Mouse (Mus musculus) liver, embryonic 14.5 days (tissue): ENCODE data around the gene Med13l. TPM values are rescaled to one million over a fixed set of nuclear protein-coding genes. Genes with fewer than 3 reads are reported as not detected.
A peak's percentile ranks its signal among the peaks of the same experiment; 100 is the strongest.

ENCODE experiments used
- ATAC-seq: fragments of 200-750 bp; cut with Nextera tagmentation; 2 replicates; pipeline ENCODE4 v1.8.0; 2017; ENCODE audit warnings: moderate number of reproducible peaks, mild to moderate bottlenecking, moderate library complexity; ENCODE audit not compliant: insufficient read depth
- DNase-seq, 3 experiments: peaks; one replicate each; pipeline ENCODE4 v3.0.0-alpha.2; 2012 to 2013; ENCODE audit warnings: low read depth in 3 of 3, low spot score in 3 of 3
- H3K27ac ChIP-seq: fragments of 300-500 bp; sonication (generic); 2 replicates; pipeline ENCODE4 v1.5.1; 2014; ENCODE audit warnings: moderate library complexity, mild to moderate bottlenecking, control low read depth, inconsistent platforms
- H3K27me3 ChIP-seq: fragments of 300-500 bp; sonication (generic); 2 replicates; pipeline ENCODE4 v1.6.1; 2014; ENCODE audit warnings: mild to moderate bottlenecking, low read length, moderate library complexity; ENCODE audit not compliant: control insufficient read depth, insufficient read depth
- H3K36me3 ChIP-seq: fragments of 300-500 bp; sonication (generic); replicated peaks from 2 replicates; pipeline ENCODE4 v1.6.1; 2014; ENCODE audit warnings: low read depth; ENCODE audit not compliant: control insufficient read depth, insufficient read depth
- H3K4me1 ChIP-seq, 2 experiments: fragments of 200-500 bp in 1 of 2; fragments of 300-500 bp in 1 of 2; sonication (generic) in 1 of 2; replicated peaks; 2 replicates each; pipeline ENCODE4 v1.6.1; 2012 to 2014; ENCODE audit warnings: antibody characterized with exemption in 1 of 2, inconsistent platforms in 1 of 2, low read length in 1 of 2; ENCODE audit not compliant: control insufficient read depth in 2 of 2, insufficient read depth in 2 of 2
- H3K4me2 ChIP-seq: fragments of 300-500 bp; sonication (generic); 2 replicates; pipeline ENCODE4 v1.6.1; 2014; ENCODE audit warnings: low read depth, mild to moderate bottlenecking, control low read depth, moderate library complexity
- H3K4me3 ChIP-seq, 2 experiments: fragments of 200-500 bp in 1 of 2; fragments of 300-500 bp in 1 of 2; sonication (generic) in 1 of 2; 2 replicates each; pipeline ENCODE4 v1.5.1; 2012 to 2014; ENCODE audit warnings: low read depth in 2 of 2, low read length in 2 of 2, mild to moderate bottlenecking in 2 of 2, control low read depth in 1 of 2, inconsistent platforms in 1 of 2, moderate library complexity in 1 of 2; ENCODE audit not compliant: insufficient read depth in 1 of 2
- H3K9ac ChIP-seq: fragments of 300-500 bp; sonication (generic); replicated peaks from 2 replicates; pipeline ENCODE4 v1.6.1; 2014; ENCODE audit warnings: mild to moderate bottlenecking, control low read depth, moderate library complexity
- H3K9me3 ChIP-seq: fragments of 300-500 bp; sonication (generic); 2 replicates; pipeline ENCODE4 v1.6.1; 2016; ENCODE audit warnings: low read length, mixed read lengths; ENCODE audit not compliant: control insufficient read depth
- CTCF ChIP-seq: IDR thresholded peaks from 2 replicates; pipeline ENCODE4 v1.5.1; 2016; ENCODE audit warnings: antibody characterized with exemption, low read depth, control low read depth
- EP300 ChIP-seq: IDR thresholded peaks from 2 replicates; pipeline ENCODE4 v1.6.1; 2016; ENCODE audit warnings: antibody characterized with exemption, low read depth
- WGBS: fragments of 180-500 bp; shearing (Covaris S2); extraction: QIAGEN DNeasy Blood & Tissue Kit; methylation state at CpG from one replicate; pipeline ENCODE4 v1.1.7; 2014; ENCODE audit not compliant: insufficient replicate concordance; 5-methylcytosine and 5-hydroxymethylcytosine counted together
- polyA plus RNA-seq, 2 experiments: library from polyadenylated mRNA; depleted of rRNA in 1 of 2; stranded (reverse) in 1 of 2; unstranded in 1 of 2; fragments of >200 nt; fragmentation: Nextera tagmentation in 1 of 2; extraction: Ambion mirVana in 1 of 2; gene quantifications; 2 replicates each; pipeline versions ENCODE4 v1.2.1 to v1.2.3; 2012 to 2014

Gene Med13l
- polyA plus RNA-seq, 2 experiments = 6.4 to 9.9 TPM

GRCm38 (mm10) chr5:118636399-118637369 lies 76.2 kb downstream of the Med13l start:
- H3K27ac ChIP-seq = no peak overlapping the region
- H3K9ac ChIP-seq = no peak overlapping the region
- ATAC-seq = no peak
- TF ChIP-seq EP300 (no peak), CTCF (no peak)
- WGBS = 54% methylated on average over 16 of the region's 16 CpGs
- H3K36me3 ChIP-seq = no peaks in the 10 kb centered on the region; the same call in 1 of the 2 replicates
- DNase-seq = no peak
- no peaks in the 10 kb centered on the region for H3K27me3 ChIP-seq
- no peak overlapping the region for H3K4me3 ChIP-seq
- H3K4me2 ChIP-seq = no peak overlapping the region
- H3K9me3 ChIP-seq = no peaks in the 10 kb centered on the region
- H3K4me1 ChIP-seq = peaks cover 3 to 27% of the 10 kb centered on the region in 2 experiments; a peak in 3 of 4 replicates

- Histone ChIP-seq H3K27me3 (no peaks in the 10 kb centered on the region), H3K9me3 (no peaks in the 10 kb centered on the region), H3K9ac (no peak overlapping the region), H3K4me2 (no peak overlapping the region), H3K4me1 (peaks cover 7 to 24% of the 10 kb centered on the region in 2 experiments), H3K36me3 (no peaks in the 10 kb centered on the region; the same call in 1 of the 2 replicates), H3K27ac (no peak overlapping the region), H3K4me3 (no peak overlapping the region)
- ATAC-seq (no peak), DNase-seq (no peak)
- 35% methylated on average over 4 of the region's 4 CpGs for WGBS
- TF ChIP-seq EP300 (no peak), CTCF (no peak)
These were observed 77.5 kb downstream of the Med13l start for GRCm38 (mm10) chr5:118637931-118638330.

DNA sequence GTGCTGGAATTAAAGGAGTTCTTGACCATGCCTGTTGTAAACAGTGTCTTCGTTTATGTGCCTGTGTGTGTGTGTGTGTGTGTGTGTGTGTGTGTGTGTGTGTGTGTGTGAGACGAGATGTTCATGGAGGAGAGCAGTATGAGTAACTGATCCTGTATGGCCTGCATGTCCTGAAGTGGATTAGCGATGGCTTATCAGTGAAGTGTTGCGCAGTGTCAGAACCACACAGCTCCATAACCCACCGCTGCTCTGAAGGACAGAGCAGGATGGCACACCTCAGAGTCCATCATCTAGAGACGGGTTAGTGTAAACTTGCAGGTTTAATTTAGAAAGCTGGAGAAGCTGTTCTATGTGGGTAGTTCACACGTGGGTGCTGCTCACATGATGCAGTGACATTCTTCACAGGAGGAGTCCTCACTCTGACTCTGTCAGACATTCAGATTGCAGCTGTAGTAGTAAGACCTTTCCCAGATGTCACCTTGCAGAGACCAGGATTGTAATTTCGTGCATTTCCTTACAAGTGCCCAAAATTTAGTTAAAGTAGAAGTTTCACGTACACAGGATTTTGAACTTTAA lies 78.1 kb downstream of the Med13l start:
- ATAC-seq (no peak), DNase-seq (no peak)
- no peaks in the 10 kb centered on the region for H3K9me3 ChIP-seq
- H3K36me3 ChIP-seq = no peaks in the 10 kb centered on the region; the same call in 1 of the 2 replicates
- no peak overlapping the region for H3K4me3 ChIP-seq
- no peak overlapping the region for H3K4me2 ChIP-seq
- H3K27ac ChIP-seq = no peak overlapping the region
- H3K4me1 ChIP-seq = peaks cover 14 to 28% of the 10 kb centered on the region in 2 experiments
- no peak for TF ChIP-seq EP300
- no peak for TF ChIP-seq CTCF
- no peak overlapping the region for H3K9ac ChIP-seq
- no peaks in the 10 kb centered on the region for H3K27me3 ChIP-seq
- WGBS = 52% methylated on average over 9 of the region's 9 CpGs

DNA sequence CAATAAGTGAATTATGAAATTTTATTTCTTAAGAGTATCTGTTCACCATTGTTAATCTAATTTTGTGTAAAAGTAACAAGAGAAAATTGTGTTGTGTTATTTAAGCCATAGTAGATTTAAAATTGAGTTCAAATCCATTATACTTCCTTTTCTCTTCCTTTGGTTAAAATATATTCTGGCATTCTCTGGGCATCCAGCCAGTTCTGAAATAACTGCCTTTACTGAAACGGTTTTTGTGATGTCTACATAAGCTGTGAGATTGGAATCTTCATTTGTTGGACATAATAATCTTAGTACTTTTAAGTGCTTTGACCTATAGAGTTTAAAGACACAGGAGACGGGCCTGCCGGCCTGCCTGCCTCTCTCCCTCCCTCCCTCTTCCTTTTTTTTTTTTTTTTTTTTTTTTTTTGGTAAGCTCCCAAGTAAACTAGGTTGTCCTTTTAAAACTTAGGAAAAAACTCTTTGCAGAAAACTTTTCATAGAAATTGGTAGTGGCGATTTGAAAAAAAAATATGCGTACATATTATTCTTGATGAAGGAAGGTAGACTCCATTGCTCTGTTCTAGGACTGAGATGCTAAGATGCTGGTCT lies 78.7 kb downstream of the Med13l start:
- 71% methylated on average over 5 of the region's 5 CpGs for WGBS
- no peak for ATAC-seq
- Histone ChIP-seq H3K9ac (no peak overlapping the region), H3K9me3 (no peaks in the 10 kb centered on the region), H3K4me2 (no peak overlapping the region), H3K27me3 (no peaks in the 10 kb centered on the region), H3K4me1 (peaks cover 19 to 33% of the 10 kb centered on the region in 2 experiments), H3K4me3 (no peak overlapping the region), H3K27ac (no peak overlapping the region), H3K36me3 (no peaks in the 10 kb centered on the region; the same call in 1 of the 2 replicates)
- DNase-seq = no peak
- no peak for TF ChIP-seq EP300
- no peak for TF ChIP-seq CTCF

GRCm38 (mm10) chr5:118644041-118644440 lies 83.6 kb downstream of the Med13l start:
- ATAC-seq = peak; percentile 57
- H3K4me2 ChIP-seq = peak overlapping the region; percentile 30
- no peak overlapping the region for H3K9ac ChIP-seq
- H3K27ac ChIP-seq = no peak overlapping the region
- peaks cover 31 to 53% of the 10 kb centered on the region in 2 experiments for H3K4me1 ChIP-seq
- no peaks in the 10 kb centered on the region for H3K36me3 ChIP-seq
- no peak for TF ChIP-seq CTCF
- H3K4me3 ChIP-seq = no peak overlapping the region
- DNase-seq = no peak
- H3K9me3 ChIP-seq = no peaks in the 10 kb centered on the region
- WGBS = 5% methylated on average over 12 of the region's 12 CpGs
- H3K27me3 ChIP-seq = no peaks in the 10 kb centered on the region
